Mouse (Mus musculus) telencephalon, adult 2 months (tissue): ENCODE results near the gene Gm5916.

Source experiments
- DNase-seq: peaks from one replicate; pipeline ENCODE4 v3.0.0-alpha.2; 2011; ENCODE audit warnings: low read depth, low spot score

Gene Gm5916

DNA sequence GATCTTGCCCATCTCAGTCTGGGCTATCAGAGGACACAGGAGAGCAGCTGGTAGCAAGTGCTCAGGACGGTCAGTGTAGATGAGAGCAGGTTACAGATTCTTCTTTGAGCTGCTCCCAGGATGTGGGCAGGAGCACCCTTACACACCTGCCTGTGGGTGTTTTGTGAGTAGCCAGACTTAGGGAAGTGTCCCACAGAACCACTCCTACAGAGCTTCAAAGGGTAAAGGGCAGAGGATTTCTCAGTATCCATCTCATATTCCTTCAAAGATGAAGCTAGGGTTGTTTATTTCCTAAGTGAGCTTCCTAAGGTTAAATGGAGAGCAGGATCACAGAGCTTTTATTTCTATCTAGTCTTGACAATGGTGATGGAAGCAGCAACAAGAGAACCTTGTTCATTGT, at the start of gene Gm5916:
Gene Gm5916, minus strand, starts transcription at position 101 of the 400 bp plus-strand sequence.
- no peak for DNase-seq
